Mouse (Mus musculus): Measurements from ENCODE around the gene H2-Ab1. TPM values are rescaled to one million over a fixed set of nuclear protein-coding genes. Genes with fewer than 3 reads are reported as not detected.
A peak's percentile ranks its signal among the peaks of the same experiment; 100 is the strongest.
"Not testable (repeated sequence)": the region's sequence is repeated elsewhere in the genome, so short reads cannot be mapped to it uniquely, and the experiment has no call there.

H2-Ab1 gene
- 4.7 and 5.3 TPM in 2 replicates for polyA plus RNA-seq (2016; fragmentation: Nextera tagmentation; extraction: Ambion mirVana)

GRCm38 (mm10) chr17:34257594-34258375 lies at the start of gene H2-Ab1:
Gene H2-Ab1, plus strand, starts transcription at chr17:34257689.
- Histone ChIP-seq H3K27ac (no peak within 1 kb of the TSS), H3K4me3 (no peak within 1 kb of the TSS), H3K4me1 (replicated peaks) (0 out of 2 replicates have a peak, but pooled peaks cover 4% of the 10 kb centered on the region), H3K27me3 (ENCODE audit: insufficient read depth, poor library complexity, severe bottlenecking) (peaks cover 22% of the 10 kb centered on the region), H3K36me3 (no peaks in the 10 kb centered on the region), H3K9me3 (no peaks in the 10 kb centered on the region)
- WGBS, result 78% methylated on average over 11 of the region's 11 CpGs
- peak; percentile 40 for DNase-seq (ENCODE audit: low spot score)

- Histone ChIP-seq H3K9me3 (peaks cover 3% of the 10 kb centered on the region; the same call in 1 of the 2 replicates), H3K4me3 (no peak overlapping the region), H3K27me3 (ENCODE audit: insufficient read depth, poor library complexity, severe bottlenecking) (peaks cover 82% of the 10 kb centered on the region), H3K27ac (no peak overlapping the region), H3K4me1 (replicated peaks) (peaks cover 19% of the 10 kb centered on the region), H3K36me3 (no peaks in the 10 kb centered on the region)
- DNase-seq (ENCODE audit: low spot score), result no peak
- WGBS, result 94% methylated on average over 9 of the region's 9 CpGs
Measured at GRCm38 (mm10) chr17:34207866-34208265, 49.6 kb upstream of the H2-Ab1 start.

DNA sequence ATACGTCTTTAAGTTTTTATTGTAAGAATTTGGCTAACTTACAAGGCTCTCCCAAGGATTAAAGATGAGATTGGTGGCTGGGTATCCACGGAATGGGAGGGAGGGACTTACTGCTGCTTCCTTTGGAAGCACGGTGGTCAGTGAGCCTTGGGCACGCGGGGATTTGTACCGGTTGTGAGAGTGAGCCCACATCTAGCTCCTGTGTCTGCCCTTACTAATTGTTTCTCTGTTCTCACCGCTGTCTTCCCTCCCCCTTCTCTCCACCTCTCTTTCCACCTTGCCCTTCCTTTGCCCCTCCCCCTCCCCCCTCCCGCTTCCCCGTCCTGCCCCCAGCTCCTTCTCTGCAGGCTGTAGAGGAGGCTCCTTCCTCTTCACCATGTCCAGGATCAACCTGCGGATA lies 49.1 kb upstream of the H2-Ab1 start:
- H3K27ac ChIP-seq, result no peak overlapping the region
- H3K4me3 ChIP-seq, result no peak overlapping the region
- DNase-seq (ENCODE audit: low spot score), result no peak
- 22% methylated on average over 10 of the region's 10 CpGs for WGBS
- no peaks in the 10 kb centered on the region for H3K36me3 ChIP-seq
- peaks cover 19% of the 10 kb centered on the region for H3K4me1 ChIP-seq (replicated peaks)
- H3K9me3 ChIP-seq, result peaks cover 3% of the 10 kb centered on the region; the same call in 1 of the 2 replicates
- H3K27me3 ChIP-seq (ENCODE audit: insufficient read depth, poor library complexity, severe bottlenecking), result peaks cover 82% of the 10 kb centered on the region

- H3K4me1 ChIP-seq (replicated peaks), result peaks cover 17% of the 10 kb centered on the region
- no peak overlapping the region for H3K27ac ChIP-seq
- H3K36me3 ChIP-seq, result no peaks in the 10 kb centered on the region
- WGBS, result 45% methylated on average over 3 of the region's 3 CpGs
- no peak overlapping the region for H3K4me3 ChIP-seq
- H3K9me3 ChIP-seq, result peaks cover 3% of the 10 kb centered on the region; the same call in 1 of the 2 replicates
- DNase-seq (ENCODE audit: low spot score), result no peak
- H3K27me3 ChIP-seq (ENCODE audit: insufficient read depth, poor library complexity, severe bottlenecking), result peaks cover 84% of the 10 kb centered on the region
Measured at GRCm38 (mm10) chr17:34209680-34210079, 47.8 kb upstream of the H2-Ab1 start.

GRCm38 (mm10) chr17:34210599-34210998 lies 46.9 kb upstream of the H2-Ab1 start:
- Histone ChIP-seq H3K36me3 (no peaks in the 10 kb centered on the region), H3K9me3 (peaks cover 3% of the 10 kb centered on the region; the same call in 1 of the 2 replicates), H3K27me3 (ENCODE audit: insufficient read depth, poor library complexity, severe bottlenecking) (peaks cover 84% of the 10 kb centered on the region), H3K27ac (no peak overlapping the region), H3K4me3 (no peak overlapping the region), H3K4me1 (replicated peaks) (peaks cover 7% of the 10 kb centered on the region)
- WGBS, result 77% methylated on average over 3 of the region's 3 CpGs
- DNase-seq (ENCODE audit: low spot score), result no peak

DNA sequence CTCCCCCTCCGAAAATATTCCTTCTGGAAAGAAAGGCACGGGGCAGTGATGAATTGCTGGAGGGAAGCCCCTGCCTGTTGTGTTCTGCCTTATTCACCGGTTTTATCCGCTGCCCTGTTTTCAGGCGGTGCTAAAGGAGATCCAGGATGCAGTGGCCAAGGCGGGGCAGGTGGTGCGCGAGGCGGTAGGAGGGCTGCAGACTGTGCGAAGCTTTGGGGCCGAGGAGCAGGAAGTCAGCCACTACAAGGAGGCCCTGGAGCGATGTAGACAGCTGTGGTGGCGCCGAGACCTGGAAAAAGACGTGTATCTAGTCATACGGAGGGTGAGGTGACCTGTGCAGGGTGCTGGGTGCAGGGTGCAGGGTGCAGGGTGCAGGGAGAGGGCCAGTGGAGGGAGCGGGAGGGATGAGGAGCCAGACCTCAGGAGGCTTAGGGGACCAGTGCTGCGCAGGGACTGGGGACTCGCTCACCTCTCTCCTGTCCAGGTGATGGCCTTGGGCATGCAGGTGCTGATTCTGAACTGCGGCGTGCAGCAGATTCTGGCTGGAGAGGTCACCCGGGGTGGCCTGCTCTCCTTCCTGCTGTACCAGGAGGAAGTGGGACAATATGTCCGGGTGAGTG lies 45.6 kb upstream of the H2-Ab1 start:
- H3K9me3 ChIP-seq, result peaks cover 3% of the 10 kb centered on the region; the same call in 1 of the 2 replicates
- no peaks in the 10 kb centered on the region for H3K36me3 ChIP-seq
- no peak overlapping the region for H3K27ac ChIP-seq
- no peak overlapping the region for H3K4me3 ChIP-seq
- WGBS, result 16% methylated on average over 23 of the region's 23 CpGs
- H3K4me1 ChIP-seq (replicated peaks), result peaks cover 6% of the 10 kb centered on the region; the same call in 1 of the 2 replicates
- no peak for DNase-seq (ENCODE audit: low spot score)
- peaks cover 75% of the 10 kb centered on the region for H3K27me3 ChIP-seq (ENCODE audit: insufficient read depth, poor library complexity, severe bottlenecking)

DNA sequence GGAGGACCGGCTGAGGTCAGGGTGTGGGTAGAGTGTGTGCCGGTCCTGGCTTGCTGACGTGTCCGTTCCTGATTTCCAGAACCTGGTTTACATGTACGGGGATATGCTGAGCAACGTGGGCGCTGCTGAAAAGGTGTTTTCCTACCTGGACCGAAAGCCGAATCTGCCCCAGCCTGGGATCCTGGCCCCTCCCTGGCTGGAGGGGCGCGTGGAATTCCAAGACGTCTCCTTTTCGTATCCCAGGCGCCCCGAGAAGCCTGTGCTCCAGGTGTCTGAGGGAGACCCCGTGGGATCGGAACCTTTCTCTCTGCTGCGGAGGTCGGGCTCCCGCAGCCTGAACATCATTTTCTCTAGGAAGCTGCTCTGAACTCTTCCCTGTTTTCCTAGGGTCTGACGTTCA lies 43.6 kb upstream of the H2-Ab1 start:
- DNase-seq (ENCODE audit: low spot score), result no peak
- no peaks in the 10 kb centered on the region for H3K36me3 ChIP-seq
- peaks cover 62% of the 10 kb centered on the region for H3K27me3 ChIP-seq (ENCODE audit: insufficient read depth, poor library complexity, severe bottlenecking)
- no peak overlapping the region for H3K4me3 ChIP-seq
- peaks cover 8% of the 10 kb centered on the region for H3K9me3 ChIP-seq
- H3K27ac ChIP-seq, result no peak overlapping the region
- WGBS, result 43% methylated on average over 21 of the region's 21 CpGs
- H3K4me1 ChIP-seq (replicated peaks), result peaks cover 6% of the 10 kb centered on the region; the same call in 1 of the 2 replicates

GRCm38 (mm10) chr17:34215176-34215575 lies 42.3 kb upstream of the H2-Ab1 start:
- WGBS, result 83% methylated on average over 12 of the region's 12 CpGs
- no peak overlapping the region for H3K4me3 ChIP-seq

GRCm38 (mm10) chr17:34217216-34217928 lies 40.1 kb upstream of the H2-Ab1 start:
- Histone ChIP-seq H3K27me3 (ENCODE audit: insufficient read depth, poor library complexity, severe bottlenecking) (peaks cover 36% of the 10 kb centered on the region), H3K4me3 (no peak overlapping the region), H3K27ac (no peak overlapping the region), H3K4me1 (replicated peaks) (no peaks in the 10 kb centered on the region), H3K36me3 (no peaks in the 10 kb centered on the region), H3K9me3 (peaks cover 8% of the 10 kb centered on the region)
- DNase-seq (ENCODE audit: low spot score), result no peak
- WGBS, result 90% methylated on average over 8 of the region's 8 CpGs

More at GRCm38 (mm10) chr17:34215176-34215575, 42.3 kb upstream of the H2-Ab1 start:
- H3K4me1 ChIP-seq (replicated peaks), result peaks cover 6% of the 10 kb centered on the region; the same call in 1 of the 2 replicates
- peaks cover 58% of the 10 kb centered on the region for H3K27me3 ChIP-seq (ENCODE audit: insufficient read depth, poor library complexity, severe bottlenecking)
- H3K27ac ChIP-seq, result no peak overlapping the region
- H3K9me3 ChIP-seq, result peaks cover 8% of the 10 kb centered on the region
- no peak for DNase-seq (ENCODE audit: low spot score)
- H3K36me3 ChIP-seq, result no peaks in the 10 kb centered on the region

DNA sequence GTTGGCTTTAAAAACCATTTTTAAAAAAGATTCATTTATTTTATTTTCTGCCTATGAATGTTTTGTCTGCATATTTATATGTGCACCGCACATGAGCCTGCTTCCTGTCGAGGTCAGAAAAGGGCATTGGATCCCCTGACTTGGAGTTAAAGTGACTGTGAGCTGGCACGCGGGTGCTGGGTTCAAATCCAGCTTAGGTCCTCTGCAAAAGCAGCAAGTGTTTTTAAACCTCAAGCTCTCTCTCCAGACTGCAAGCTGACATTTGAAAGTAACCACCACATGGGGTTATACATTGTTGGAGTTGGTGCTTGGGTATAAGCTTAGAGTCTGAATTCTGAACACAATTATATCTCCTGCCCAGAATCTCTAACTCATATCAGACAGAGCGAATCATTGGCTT lies 39.5 kb upstream of the H2-Ab1 start:
- Histone ChIP-seq H3K36me3 (no peaks in the 10 kb centered on the region), H3K4me3 (no peak overlapping the region), H3K9me3 (peaks cover 8% of the 10 kb centered on the region), H3K27ac (no peak overlapping the region), H3K27me3 (ENCODE audit: insufficient read depth, poor library complexity, severe bottlenecking) (peaks cover 30% of the 10 kb centered on the region), H3K4me1 (replicated peaks) (no peaks in the 10 kb centered on the region)
- whole genome bisulfite sequencing, result 94% methylated on average over 5 of the region's 5 CpGs
- DNase-seq (ENCODE audit: low spot score), result no peak

DNA sequence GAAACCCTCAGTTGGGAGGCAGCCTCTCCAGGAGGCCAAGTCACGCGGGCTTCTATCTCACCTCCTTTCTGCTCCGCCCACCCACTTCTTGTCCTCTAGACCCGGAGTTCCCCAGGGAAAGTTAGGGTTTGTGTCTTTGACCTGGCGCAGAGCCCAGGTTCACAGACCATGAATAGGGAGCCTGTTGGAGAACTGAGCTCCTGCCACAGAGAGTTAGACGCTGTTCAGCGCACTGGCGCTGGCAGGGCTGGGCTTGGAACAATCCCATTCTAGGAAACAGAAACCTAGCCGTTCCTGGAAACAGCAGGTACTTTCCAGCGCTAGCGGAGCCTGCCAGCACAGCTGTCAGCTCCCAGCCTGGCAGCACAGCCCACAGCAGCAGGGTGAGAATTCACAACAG lies 38.8 kb upstream of the H2-Ab1 start:
- H3K27ac ChIP-seq, result no peak overlapping the region
- peaks cover 23% of the 10 kb centered on the region for H3K27me3 ChIP-seq (ENCODE audit: insufficient read depth, poor library complexity, severe bottlenecking)
- H3K36me3 ChIP-seq, result no peaks in the 10 kb centered on the region
- DNase-seq (ENCODE audit: low spot score), result no peak
- peaks cover 8% of the 10 kb centered on the region for H3K9me3 ChIP-seq
- no peak overlapping the region for H3K4me3 ChIP-seq
- WGBS, result 92% methylated on average over 11 of the region's 11 CpGs
- no peaks in the 10 kb centered on the region for H3K4me1 ChIP-seq (replicated peaks)

- 91% methylated on average over 9 of the region's 11 CpGs for WGBS
- H3K4me3 ChIP-seq; H3K4me1 ChIP-seq (replicated peaks); H3K9me3 ChIP-seq; H3K36me3 ChIP-seq; DNase-seq (ENCODE audit: low spot score); H3K27ac ChIP-seq: not testable (repeated sequence)
- peaks cover 19% of the 10 kb centered on the region for H3K27me3 ChIP-seq (ENCODE audit: insufficient read depth, poor library complexity, severe bottlenecking)
Measured at GRCm38 (mm10) chr17:34219096-34219495, 38.4 kb upstream of the H2-Ab1 start.

All from hindbrain, embryonic 10.5 days (tissue).